Mouse (Mus musculus): ENCODE data around the gene Ddx39.

Gene Ddx39

DNA sequence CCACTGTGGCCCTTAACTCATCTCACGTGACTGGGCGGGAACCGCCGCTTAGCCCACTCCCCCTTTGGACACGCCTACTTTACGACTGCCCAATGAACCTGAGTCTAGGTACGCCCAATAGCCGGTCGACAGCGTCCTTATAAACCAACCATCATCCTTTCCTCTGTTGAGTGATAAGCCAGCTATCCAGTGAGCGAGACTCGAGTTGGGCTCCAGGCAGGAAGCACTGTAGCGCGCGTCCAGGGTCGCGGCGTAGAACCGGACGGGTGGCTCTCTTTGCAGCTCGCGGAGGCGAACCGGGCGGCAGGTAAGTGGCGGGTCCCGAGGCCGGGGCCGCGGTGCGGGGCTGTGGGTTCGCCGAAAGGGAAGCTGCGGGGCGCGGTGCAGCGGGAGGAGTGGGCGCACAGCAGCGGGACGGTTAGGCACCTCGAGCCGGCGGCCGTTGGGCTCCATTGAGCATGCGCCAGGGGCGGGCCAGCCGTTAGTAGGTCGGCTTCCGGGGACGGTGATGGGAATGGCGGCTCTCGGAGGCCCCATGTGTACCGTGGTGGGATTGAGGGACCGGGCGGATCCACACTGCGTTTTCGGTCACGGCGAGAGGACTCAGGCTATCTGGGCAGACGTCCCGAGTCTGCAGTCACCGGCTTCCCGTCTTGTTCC is at the start of gene Ddx39:
Gene Ddx39 (plus strand): TSS at position 147 of the 660 bp plus-strand sequence.
- peak; percentile 98 for DNase-seq

DNA sequence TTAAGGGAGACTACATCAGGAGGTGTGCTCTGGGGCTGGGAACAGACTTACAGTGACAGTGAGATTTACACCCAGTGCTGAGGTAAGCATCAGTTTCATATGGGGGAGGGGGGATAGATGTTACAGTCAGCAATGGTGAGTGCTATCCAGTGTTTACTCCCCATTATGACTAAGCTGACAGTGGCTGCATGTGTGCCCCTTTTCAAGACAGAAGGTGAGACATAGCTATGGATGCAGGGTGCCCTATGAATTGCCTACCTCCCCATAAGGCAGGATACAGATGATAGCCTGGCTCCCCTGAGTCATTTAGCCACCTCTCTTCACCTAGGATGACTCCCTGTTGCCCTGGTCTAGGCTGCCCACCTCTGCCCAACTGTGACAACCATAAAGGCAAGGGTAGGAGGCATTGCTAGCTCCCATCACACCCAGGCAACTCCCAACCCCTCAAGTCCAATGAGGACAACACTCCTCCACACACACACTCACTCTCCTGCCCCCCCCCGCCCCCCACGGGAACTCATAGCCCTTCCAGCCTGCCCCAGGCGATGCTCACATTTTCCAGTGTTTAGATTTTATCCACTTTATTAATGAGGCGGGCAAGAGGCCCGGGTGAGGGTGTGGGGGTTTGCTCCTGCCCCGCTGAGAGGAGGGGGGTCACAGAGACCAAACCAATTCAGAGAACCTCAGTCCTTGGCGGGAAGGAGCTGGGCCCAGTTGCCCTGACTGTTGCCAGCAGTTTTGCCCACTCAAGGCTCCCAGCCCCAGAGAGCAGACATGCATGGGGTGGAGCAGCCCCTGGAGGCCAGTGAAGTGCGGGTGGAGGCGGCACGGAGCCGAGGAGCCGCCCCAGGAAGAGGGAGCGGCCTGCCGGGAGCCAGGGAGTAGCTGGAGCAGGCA is 48.8 kb upstream of the Ddx39 start, which contains the start of gene Ptger1:
Gene Ptger1 (plus strand): TSS at position 710 of the 897 bp plus-strand sequence.
- DNase-seq, result no peak

GRCm38 (mm10) chr8:83666866-83667234 is 48.1 kb upstream of the Ddx39 start:
- no peak for DNase-seq

- DNase-seq, result no peak
Observed at GRCm38 (mm10) chr8:83667526-83667925, 47.5 kb upstream of the Ddx39 start.

DNA sequence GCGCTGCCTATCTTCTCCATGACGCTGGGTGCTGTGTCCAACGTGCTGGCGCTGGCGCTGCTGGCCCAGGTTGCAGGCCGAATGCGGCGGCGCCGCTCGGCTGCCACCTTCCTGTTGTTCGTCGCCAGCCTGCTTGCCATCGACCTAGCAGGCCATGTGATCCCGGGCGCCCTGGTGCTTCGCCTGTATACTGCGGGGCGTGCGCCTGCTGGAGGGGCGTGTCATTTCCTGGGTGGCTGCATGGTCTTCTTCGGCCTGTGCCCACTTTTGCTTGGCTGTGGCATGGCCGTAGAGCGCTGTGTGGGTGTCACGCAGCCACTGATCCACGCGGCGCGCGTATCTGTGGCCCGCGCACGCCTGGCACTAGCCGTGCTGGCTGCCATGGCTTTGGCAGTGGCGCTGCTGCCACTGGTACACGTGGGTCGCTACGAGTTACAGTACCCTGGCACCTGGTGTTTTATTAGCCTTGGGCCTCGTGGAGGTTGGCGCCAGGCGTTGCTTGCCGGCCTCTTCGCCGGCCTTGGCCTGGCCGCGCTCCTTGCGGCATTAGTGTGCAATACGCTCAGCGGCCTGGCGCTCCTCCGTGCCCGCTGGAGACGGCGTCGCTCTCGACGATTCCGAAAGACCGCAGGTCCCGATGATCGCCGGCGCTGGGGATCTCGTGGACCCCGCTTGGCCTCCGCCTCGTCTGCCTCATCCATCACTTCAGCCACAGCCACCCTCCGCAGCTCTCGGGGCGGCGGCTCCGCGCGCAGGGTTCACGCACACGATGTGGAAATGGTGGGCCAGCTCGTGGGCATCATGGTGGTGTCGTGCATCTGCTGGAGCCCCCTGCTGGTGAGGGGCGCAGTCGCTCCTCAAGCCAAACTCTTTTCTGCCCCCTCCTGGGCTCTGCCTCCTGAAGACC is 46.7 kb upstream of the Ddx39 start:
- peak; percentile 60 for DNase-seq

- no peak for DNase-seq
Observed at GRCm38 (mm10) chr8:83669013-83669412, 46.0 kb upstream of the Ddx39 start.

GRCm38 (mm10) chr8:83672936-83673335 is 42.0 kb upstream of the Ddx39 start:
- DNase-seq, result no peak

DNA sequence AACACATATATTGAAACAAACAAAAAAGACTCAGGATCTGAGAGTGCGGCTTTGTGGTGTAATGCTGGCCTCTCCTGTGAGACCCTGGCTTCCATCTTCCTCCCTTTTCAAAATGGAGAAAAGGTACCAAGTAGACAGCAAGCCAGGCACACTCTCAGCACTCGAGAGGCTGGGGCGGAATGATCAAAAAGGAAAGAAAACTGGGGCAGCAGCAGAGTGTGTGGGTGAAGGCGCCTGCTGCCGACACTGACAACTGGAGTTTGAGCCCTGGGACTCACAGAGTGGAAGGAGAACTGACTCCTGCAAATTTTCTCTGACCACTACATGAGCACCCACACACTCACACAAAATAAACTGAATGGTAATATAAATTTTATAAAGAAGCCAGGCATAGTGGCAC is 40.5 kb upstream of the Ddx39 start:
- DNase-seq, result no peak

DNA sequence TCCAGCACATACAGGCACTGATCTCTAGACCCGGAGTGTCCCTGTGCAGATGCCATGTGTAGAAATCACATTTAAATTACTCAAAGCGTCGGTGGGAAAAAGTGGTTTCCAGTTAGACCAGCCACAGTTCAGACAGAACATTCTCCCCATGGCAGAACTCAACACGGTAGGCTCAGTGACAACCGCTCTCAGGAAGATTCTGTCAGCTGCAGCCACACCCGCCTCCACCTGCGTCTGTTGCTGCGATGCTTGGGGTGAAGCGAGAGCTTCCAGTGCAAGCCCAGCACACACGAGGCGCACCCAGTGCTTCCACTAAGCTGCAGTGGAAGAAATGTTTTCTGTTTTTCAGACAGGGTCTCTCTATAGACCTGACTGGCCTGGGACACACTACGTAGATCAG is 35.1 kb upstream of the Ddx39 start:
- DNase-seq, result no peak

DNA sequence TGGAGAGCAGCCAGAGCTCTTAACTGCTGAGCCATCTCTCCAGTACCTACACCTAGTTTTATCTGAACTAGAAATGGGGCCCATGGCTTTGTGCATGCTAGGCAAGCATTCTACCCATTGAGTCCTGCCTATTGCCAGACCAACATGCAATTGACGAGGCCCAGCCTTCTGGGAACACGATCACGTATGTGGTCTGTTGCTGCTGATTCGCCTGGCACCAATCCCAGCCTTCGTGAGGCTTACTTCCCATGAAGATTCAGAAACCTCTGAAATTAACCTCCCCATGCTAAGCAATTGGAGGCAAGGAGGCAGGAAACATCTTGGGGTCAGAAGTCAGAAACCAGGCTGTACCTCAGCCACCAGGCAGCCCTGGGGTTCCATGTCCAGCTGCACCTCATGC is 34.4 kb upstream of the Ddx39 start:
- DNase-seq, result no peak

GRCm38 (mm10) chr8:83681099-83681498 is 33.9 kb upstream of the Ddx39 start:
- no peak for DNase-seq

GRCm38 (mm10) chr8:83684517-83684916 is 30.5 kb upstream of the Ddx39 start:
- DNase-seq, result no peak

DNA sequence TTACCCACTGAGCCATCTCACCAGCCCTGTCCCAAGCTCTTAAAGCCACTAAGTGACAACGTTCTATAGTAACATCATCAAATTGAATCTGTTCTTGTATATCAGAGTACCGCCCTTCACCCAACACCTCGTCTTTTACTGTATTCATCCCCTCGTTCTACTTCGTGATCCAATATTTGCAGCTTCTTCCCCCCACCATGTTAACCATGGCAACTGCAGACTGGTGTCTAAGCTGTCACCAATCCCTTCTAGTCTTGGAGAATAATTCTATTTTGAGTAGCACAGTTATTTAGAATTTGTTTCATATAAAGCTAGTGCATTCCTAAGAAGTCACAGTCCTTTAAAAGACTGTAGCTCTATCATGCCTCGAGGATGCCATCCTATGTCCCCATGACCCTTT is 25.7 kb upstream of the Ddx39 start:
- DNase-seq, result no peak

- DNase-seq, result no peak
Observed at GRCm38 (mm10) chr8:83693609-83694236, 21.3 kb upstream of the Ddx39 start.

GRCm38 (mm10) chr8:83694369-83695160 is 20.4 kb upstream of the Ddx39 start:
- DNase-seq, result no peak

- DNase-seq, result no peak
Observed at GRCm38 (mm10) chr8:83695351-83696106, 19.4 kb upstream of the Ddx39 start.

GRCm38 (mm10) chr8:83697374-83698220 is 17.4 kb upstream of the Ddx39 start:
- DNase-seq, result peak; percentile 42

DNA sequence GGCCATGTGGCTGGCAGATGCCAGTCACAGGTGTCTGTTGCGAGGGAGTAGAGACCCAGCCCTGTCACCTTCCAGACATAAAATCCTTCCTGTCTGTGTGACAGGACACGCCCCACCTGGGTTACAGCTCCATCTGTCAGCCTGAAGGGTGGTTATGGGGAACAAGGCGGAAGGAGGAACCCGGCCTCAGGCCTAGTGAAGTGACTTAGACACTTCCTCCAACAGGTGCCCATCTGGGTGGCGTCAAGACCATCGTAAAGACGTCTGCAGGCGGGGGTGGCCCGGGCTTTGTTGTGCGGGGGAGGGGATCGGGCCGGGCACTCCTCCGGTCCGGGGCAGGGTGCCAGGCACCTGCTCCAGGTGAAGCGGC is 16.7 kb upstream of the Ddx39 start:
- DNase-seq, result peak; percentile 77

DNA sequence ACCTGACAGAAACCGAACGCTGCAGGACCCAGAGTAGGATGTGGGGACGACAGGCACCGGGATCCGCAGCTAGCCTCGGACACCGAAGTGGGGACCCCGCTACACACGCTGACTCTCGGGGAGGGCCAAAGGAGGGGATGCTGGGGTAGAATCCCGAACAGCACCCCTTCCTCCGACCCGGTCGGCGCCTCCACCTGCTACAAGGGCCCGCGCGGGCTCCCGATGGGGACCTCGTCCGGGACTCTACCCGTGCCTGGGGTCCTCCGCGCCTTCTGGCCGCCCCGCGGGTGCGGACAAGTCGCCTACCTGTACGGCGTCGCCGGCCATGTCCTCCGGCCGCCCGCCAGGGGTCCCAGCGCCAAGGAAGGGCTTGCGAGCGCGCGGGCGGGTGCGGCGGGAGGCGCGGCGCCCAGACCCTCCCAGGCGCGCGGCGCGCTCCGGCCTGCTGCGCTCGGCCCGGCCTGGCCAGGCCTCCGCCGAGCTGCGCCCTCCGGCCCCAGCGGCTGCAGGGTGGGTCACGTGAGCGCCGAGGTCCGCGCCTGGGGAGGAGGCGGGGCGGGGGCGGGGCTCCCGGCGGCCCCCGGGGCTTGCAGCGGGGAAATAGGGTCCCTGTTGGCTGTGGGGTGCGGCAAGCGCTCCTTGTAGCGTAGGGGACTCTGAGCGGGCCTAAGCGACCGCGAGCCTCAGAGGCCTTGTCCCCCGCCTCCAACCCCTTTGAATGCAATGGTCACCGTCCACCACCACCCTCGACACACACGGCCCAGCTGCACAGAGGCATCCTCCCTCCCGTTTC is 16.1 kb upstream of the Ddx39 start, which contains the start of gene Pkn1:
Gene Pkn1 (minus strand): TSS at position 519 of the 793 bp plus-strand sequence.
- peak; percentile 80 for DNase-seq
